32 mouse cellular contexts compared by ENCODE assay signal in genomic region chr12:35992711-35993110, GRCm38 (mm10). TPM values are rescaled to one million over a fixed set of nuclear protein-coding genes. Genes with fewer than 3 reads are reported as not detected.
DNase-seq lines count a peak whose midpoint lies in the region; ATAC-seq and TF ChIP-seq lines count a peak whose summit lies in the region.
"Had no signal": no experiment of that assay in that cellular context is flagged by ENCODE, and none has a peak within 500 bp of the region (broad histone marks: within the 10 kb centered on the region; RNA-seq: fewer than 3 reads in every experiment).

TSS of gene Agr2 (plus strand) at chr12:35992907.

- WGBS in embryonic facial prominence, embryonic 13.5 days: 57% methylated on average over 9 of the region's 9 CpGs
- 65% methylated on average over 9 of the region's 9 CpGs for WGBS in embryonic facial prominence, embryonic 10.5 days
- WGBS in kidney, postnatal 0 days: 43% methylated on average over 9 of the region's 9 CpGs
- 51% methylated on average over 9 of the region's 9 CpGs for WGBS in intestine, embryonic 15.5 days
- WGBS in stomach, embryonic 15.5 days: 57% methylated on average over 9 of the region's 9 CpGs

- no peak for TF ChIP-seq CTCF in kidney, postnatal 0 days (IDR thresholded peaks at IDR 0.05; ENCODE audit: low read depth)

- H3K9me3 ChIP-seq in embryonic facial prominence, embryonic 13.5 days: no peaks in the 10 kb centered on the region
- no peaks in the 10 kb centered on the region for H3K9me3 ChIP-seq in embryonic facial prominence, embryonic 10.5 days
- H3K9me3 ChIP-seq in kidney, postnatal 0 days (replicated peaks; ENCODE audit: low read length): no peaks in the 10 kb centered on the region
- no peaks in the 10 kb centered on the region for H3K9me3 ChIP-seq in intestine, embryonic 15.5 days
- H3K9me3 ChIP-seq in stomach, embryonic 15.5 days: no peaks in the 10 kb centered on the region
- H3K9me3 ChIP-seq: forebrain, embryonic 13.5 days; midbrain, embryonic 12.5 days had no signal

- H3K9ac ChIP-seq in embryonic facial prominence, embryonic 13.5 days: no peak within 1 kb of the TSS
- no peak within 1 kb of the TSS for H3K9ac ChIP-seq in kidney, postnatal 0 days (ENCODE audit: low read depth, low read length)
- no peak within 1 kb of the TSS for H3K9ac ChIP-seq in intestine, embryonic 15.5 days
- no peak within 1 kb of the TSS for H3K9ac ChIP-seq in stomach, embryonic 15.5 days
- H3K9ac ChIP-seq: forebrain, embryonic 13.5 days; midbrain, embryonic 12.5 days had no signal

- no peak within 1 kb of the TSS for H3K4me3 ChIP-seq in embryonic facial prominence, embryonic 13.5 days
- H3K4me3 ChIP-seq in embryonic facial prominence, embryonic 10.5 days: no peak within 1 kb of the TSS
- H3K4me3 ChIP-seq in kidney, postnatal 0 days (replicated peaks; ENCODE audit: low read depth, low read length): no peak within 1 kb of the TSS
- no peak within 1 kb of the TSS for H3K4me3 ChIP-seq in intestine, embryonic 15.5 days (replicated peaks)
- H3K4me3 ChIP-seq in stomach, embryonic 15.5 days (replicated peaks): peak within 1 kb of the TSS; percentile 21
- H3K4me3 ChIP-seq: forebrain, embryonic 13.5 days; gastrocnemius, adult 2 months; midbrain, embryonic 12.5 days had no signal

- no peak within 1 kb of the TSS for H3K27ac ChIP-seq in embryonic facial prominence, embryonic 13.5 days
- no peak within 1 kb of the TSS for H3K27ac ChIP-seq in embryonic facial prominence, embryonic 10.5 days (replicated peaks)
- H3K27ac ChIP-seq in kidney, postnatal 0 days: no peak within 1 kb of the TSS
- 0 out of 2 replicates have a peak within 1 kb of the TSS, but pooled peaks have one; percentile 27 for H3K27ac ChIP-seq in intestine, embryonic 15.5 days
- peak within 1 kb of the TSS; percentile 63 for H3K27ac ChIP-seq in stomach, embryonic 15.5 days
- H3K27ac ChIP-seq: forebrain, embryonic 13.5 days; gastrocnemius, adult 2 months; hindbrain, postnatal 0 days had no signal

- peaks cover 5% of the 10 kb centered on the region; the same call in 1 of the 2 replicates for H3K4me1 ChIP-seq in embryonic facial prominence, embryonic 13.5 days
- peaks cover 9% of the 10 kb centered on the region; the same call in 1 of the 2 replicates for H3K4me1 ChIP-seq in embryonic facial prominence, embryonic 10.5 days
- H3K4me1 ChIP-seq in kidney, postnatal 0 days (replicated peaks; ENCODE audit: insufficient read depth, low read length): no peaks in the 10 kb centered on the region
- no peaks in the 10 kb centered on the region for H3K4me1 ChIP-seq in intestine, embryonic 15.5 days (replicated peaks)
- 0 out of 2 replicates have a peak, but pooled peaks cover 3% of the 10 kb centered on the region for H3K4me1 ChIP-seq in stomach, embryonic 15.5 days
- H3K4me1 ChIP-seq: forebrain, embryonic 13.5 days had no signal

- DNase-seq in embryonic facial prominence, embryonic 10.5 days (ENCODE audit: low spot score): no peak
- no peak for DNase-seq in kidney, postnatal 0 days (ENCODE audit: low spot score)
- DNase-seq in kidney, postnatal 10 days: no peak
- DNase-seq in layer of hippocampus, adult 8-10 months (ENCODE audit: low spot score in 2 of 2): no peak
- DNase-seq: adrenal gland, postnatal 10 days; cerebellum, adult 2 months; cerebellum, postnatal 25 days; gastrocnemius, adult 2 months; kidney, adult 2 months; lung, adult 18-20 months; lung, postnatal 10 days; retina, postnatal 1 day; right cerebral cortex, postnatal 25 days; thymus, adult 2 months had no signal

- H3K27me3 ChIP-seq in embryonic facial prominence, embryonic 13.5 days: no peaks in the 10 kb centered on the region
- H3K27me3 ChIP-seq in embryonic facial prominence, embryonic 10.5 days (replicated peaks; ENCODE audit: low read depth, poor library complexity, severe bottlenecking): no peaks in the 10 kb centered on the region
- H3K27me3 ChIP-seq in kidney, postnatal 0 days (ENCODE audit: insufficient read depth, low read length): no peaks in the 10 kb centered on the region
- no peaks in the 10 kb centered on the region for H3K27me3 ChIP-seq in intestine, embryonic 15.5 days (replicated peaks)
- no peaks in the 10 kb centered on the region for H3K27me3 ChIP-seq in stomach, embryonic 15.5 days (replicated peaks)
- H3K27me3 ChIP-seq: forebrain, embryonic 13.5 days; midbrain, embryonic 12.5 days had no signal

- H3K4me2 ChIP-seq in embryonic facial prominence, embryonic 13.5 days: peak within 1 kb of the TSS; percentile 20; the same call in 1 of the 2 replicates
- 0 out of 2 replicates have a peak within 1 kb of the TSS, but pooled peaks have one; percentile 21 for H3K4me2 ChIP-seq in kidney, postnatal 0 days (ENCODE audit: low read length)
- H3K4me2 ChIP-seq in intestine, embryonic 15.5 days (replicated peaks): peak within 1 kb of the TSS; percentile 28
- no peak within 1 kb of the TSS; the same call in 1 of the 2 replicates for H3K4me2 ChIP-seq in stomach, embryonic 15.5 days
- H3K4me2 ChIP-seq: forebrain, embryonic 13.5 days; heart, embryonic 11.5 days; midbrain, embryonic 12.5 days had no signal

- no peak for ATAC-seq in embryonic facial prominence, embryonic 13.5 days (ENCODE audit: insufficient number of reproducible peaks, insufficient read depth, low FRiP score, low TSS enrichment, low read depth)
- no peak for ATAC-seq in kidney, postnatal 0 days (replicated peaks; ENCODE audit: low FRiP score, low read depth)
- peak; percentile 57 for ATAC-seq in intestine, embryonic 15.5 days
- ATAC-seq in stomach, embryonic 15.5 days (ENCODE audit: insufficient read depth, low FRiP score, low read depth): peak; percentile 80
- no peak for ATAC-seq in megakaryocyte-erythroid progenitor cell, adult 5-6 weeks (replicated peaks; ENCODE audit: low FRiP score, low TSS enrichment, poor library complexity, severe bottlenecking)
- ATAC-seq: forebrain, embryonic 13.5 days; hindbrain, postnatal 0 days had no signal

- H3K36me3 ChIP-seq in embryonic facial prominence, embryonic 13.5 days: no peaks in the 10 kb centered on the region
- H3K36me3 ChIP-seq in embryonic facial prominence, embryonic 10.5 days (replicated peaks): no peaks in the 10 kb centered on the region
- H3K36me3 ChIP-seq in kidney, postnatal 0 days (ENCODE audit: insufficient read depth, low read length): no peaks in the 10 kb centered on the region
- H3K36me3 ChIP-seq in intestine, embryonic 15.5 days: no peaks in the 10 kb centered on the region
- H3K36me3 ChIP-seq in stomach, embryonic 15.5 days: no peaks in the 10 kb centered on the region
- H3K36me3 ChIP-seq: midbrain, embryonic 12.5 days had no signal

RNA-seq across cellular contexts. Expression of gene Agr2, which starts in this region (rescaled TPM):
- polyA plus RNA-seq in embryonic facial prominence, embryonic 13.5 days (2015; fragmentation: Nextera tagmentation; extraction: Ambion mirVana): 0.55 and 1.7 TPM in 2 replicates
- polyA plus RNA-seq in embryonic facial prominence, embryonic 10.5 days (2016; fragmentation: Nextera tagmentation; extraction: Ambion mirVana): not detected in 2 replicates
- 3.2 and 3.6 TPM in 2 replicates for polyA plus RNA-seq in kidney, postnatal 0 days (2015; fragmentation: Nextera tagmentation; extraction: Ambion mirVana)
- 234 and 297 TPM in 2 replicates for polyA plus RNA-seq in intestine, embryonic 15.5 days (2015; fragmentation: Nextera tagmentation; extraction: Ambion mirVana)
- 203 and 225 TPM in 2 replicates for polyA plus RNA-seq in stomach, embryonic 15.5 days (2015; fragmentation: Nextera tagmentation; extraction: Ambion mirVana)
- total RNA-seq in megakaryocyte-erythroid progenitor cell, adult 5-6 weeks (2014; fragmentation: Nextera tagmentation): not detected in 2 replicates
- total RNA-seq in megakaryocyte-erythroid progenitor cell, adult 5-6 weeks (2017): not detected in 2 replicates
- not detected for total RNA-seq in layer of hippocampus, adult 8-10 months (2022)
- total RNA-seq: adrenal gland, postnatal 10 days; gastrocnemius, adult 2 months; gastrocnemius, postnatal 4 days; hematopoietic stem cell, adult 5-6 weeks; hindbrain, postnatal 0 days; layer of hippocampus, postnatal 14 days; left cerebral cortex, postnatal 10 days; liver, adult 2 months; monocyte, adult 5-6 weeks had no signal
- polyA plus RNA-seq: cerebellum, adult 2 months; heart, postnatal 0 days; kidney, adult 2 months; limb, embryonic 11.5 days; midbrain, embryonic 12.5 days; neural tube, embryonic 11.5 days; spleen, adult 2 months had no signal

Comparison
In these comparisons a context has a peak if more than half of its experiments do, and no peak if none do; other contexts are left out.
1. RNA of gene Agr2 (polyA plus RNA-seq): 234 to 297 TPM in intestine, embryonic 15.5 days and 203 to 225 TPM in stomach, embryonic 15.5 days; 3.2 to 3.6 TPM in kidney, postnatal 0 days, 0.55 to 1.7 TPM in embryonic facial prominence, embryonic 13.5 days and not detected in embryonic facial prominence, embryonic 10.5 days; every median in the first group is over 10 times any median in the second.
2. ATAC-seq: peak in intestine, embryonic 15.5 days (single experiment) and stomach, embryonic 15.5 days (single experiment); none in embryonic facial prominence, embryonic 13.5 days (single experiment), kidney, postnatal 0 days (single experiment) and megakaryocyte-erythroid progenitor cell, adult 5-6 weeks (single experiment).
3. H3K27ac ChIP-seq: peak in intestine, embryonic 15.5 days (single experiment) and stomach, embryonic 15.5 days (single experiment); none in embryonic facial prominence, embryonic 13.5 days (single experiment), embryonic facial prominence, embryonic 10.5 days (single experiment) and kidney, postnatal 0 days (single experiment).